Mouse (Mus musculus) cerebellum, adult 2 months (tissue): ENCODE measurements around the gene Cep19. TPM values are rescaled to one million over a fixed set of nuclear protein-coding genes. Genes with fewer than 3 reads are reported as not detected.
"Not testable (repeated sequence)": the region's sequence is repeated elsewhere in the genome, so short reads cannot be mapped to it uniquely, and the experiment has no call there.

Experiments used
- DNase-seq, 2 experiments: peaks; one replicate each; pipeline ENCODE4 v3.0.0; 2021
- H3K27ac ChIP-seq: fragments of 200-500 bp; 2 replicates; pipeline ENCODE4 v1.5.1; 2012; ENCODE audit warnings: low read length, control low read depth, inconsistent platforms; ENCODE audit not compliant: insufficient read depth
- H3K27me3 ChIP-seq: fragments of 200-500 bp; 2 replicates; pipeline ENCODE4 v1.6.1; 2012; ENCODE audit warnings: inconsistent platforms, mild to moderate bottlenecking, low read length, moderate library complexity; ENCODE audit not compliant: control insufficient read depth, insufficient read depth
- H3K4me1 ChIP-seq: fragments of 200-500 bp; 2 replicates; pipeline ENCODE4 v1.6.1; 2011; ENCODE audit warnings: low read length; ENCODE audit not compliant: control insufficient read depth, insufficient read depth
- H3K4me3 ChIP-seq: fragments of 200-500 bp; replicated peaks from 2 replicates; pipeline ENCODE3; 2011; ENCODE audit warnings: mild to moderate bottlenecking, low read depth, low read length, control low read depth; ENCODE audit not compliant: insufficient read depth
- CTCF ChIP-seq: fragments of 200-500 bp; IDR thresholded peaks from 2 replicates; pipeline ENCODE4 v1.5.1; 2011; ENCODE audit warnings: low read depth, mild to moderate bottlenecking, control low read depth, low read length, moderate library complexity, borderline replicate concordance; ENCODE audit not compliant: insufficient read depth
- POLR2A ChIP-seq: fragments of 200-500 bp; IDR thresholded peaks from 2 replicates; pipeline ENCODE4 v1.6.1; 2011; ENCODE audit warnings: low read length, control low read depth, borderline replicate concordance; ENCODE audit not compliant: insufficient read depth
- WGBS: fragments of 180-500 bp; shearing (Covaris S2); methylation state at CpG from one replicate; pipeline ENCODE4 v1.1.7; 2018; 5-methylcytosine and 5-hydroxymethylcytosine counted together
- polyA plus RNA-seq: library from polyadenylated mRNA; depleted of rRNA; stranded (reverse); fragments of >200 nt; gene quantifications from 2 replicates; pipeline ENCODE4 v1.2.3, GENCODE M21; 2012; rRNA removed

Gene Cep19
- polyA plus RNA-seq: 45.4 and 46.9 TPM in 2 replicates

GRCm38 (mm10) chr16:32099638-32100150 is at the start of gene Cep19, which contains the start of gene Pigx:
Gene Cep19 (plus strand): TSS chr16:32099800.
Gene Pigx (minus strand): TSS chr16:32099740.
- 1% methylated on average over 34 of the region's 34 CpGs for WGBS
- H3K27me3 ChIP-seq: no peaks in the 10 kb centered on the region
- TF ChIP-seq CTCF: no peak
- TF ChIP-seq POLR2A: peak; percentile 61; the same call in 1 of the 2 replicates

GRCm38 (mm10) chr16:32058817-32059216 is 40.8 kb upstream of the Cep19 start:
- no peak for DNase-seq
- WGBS: 87% methylated on average over 5 of the region's 5 CpGs
- no peak overlapping the region for H3K27ac ChIP-seq
- TF ChIP-seq POLR2A (no peak), CTCF (no peak)
- H3K27me3 ChIP-seq: no peaks in the 10 kb centered on the region
- H3K4me3 ChIP-seq: no peak overlapping the region
- no peaks in the 10 kb centered on the region for H3K4me1 ChIP-seq

More at GRCm38 (mm10) chr16:32099638-32100150, at the start of gene Cep19, which contains the start of gene Pigx:
- Histone ChIP-seq H3K27ac (peak within 1 kb of the TSS; percentile 26; the same call in 1 of the 2 replicates), H3K4me1 (peaks cover 2% of the 10 kb centered on the region; the same call in 1 of the 2 replicates), H3K4me3 (peak within 1 kb of the TSS; percentile 96)
- peak; percentile 91 for DNase-seq

GRCm38 (mm10) chr16:32059840-32060523 is 39.6 kb upstream of the Cep19 start:
- no peak for DNase-seq
- TF ChIP-seq POLR2A (no peak), CTCF (no peak)
- H3K27me3 ChIP-seq: no peaks in the 10 kb centered on the region
- no peaks in the 10 kb centered on the region for H3K4me1 ChIP-seq
- H3K27ac ChIP-seq: no peak overlapping the region
- WGBS: 59% methylated on average over 6 of the region's 6 CpGs
- no peak overlapping the region for H3K4me3 ChIP-seq

- Histone ChIP-seq H3K27ac (no peak overlapping the region), H3K4me1 (peaks cover 6% of the 10 kb centered on the region), H3K27me3 (no peaks in the 10 kb centered on the region), H3K4me3 (no peak overlapping the region)
- DNase-seq: no peak
- TF ChIP-seq POLR2A (no peak), CTCF (no peak)
- WGBS: 89% methylated on average over 2 of the region's 2 CpGs
Observed at GRCm38 (mm10) chr16:32062226-32062625, 37.4 kb upstream of the Cep19 start.

- TF ChIP-seq CTCF: no peak
- WGBS: 74% methylated on average over 7 of the region's 7 CpGs
Observed at GRCm38 (mm10) chr16:32063900-32064299, 35.7 kb upstream of the Cep19 start.

GRCm38 (mm10) chr16:32066899-32067298 is 32.7 kb upstream of the Cep19 start:
- WGBS: 100% methylated on average over 1 of the region's 1 CpGs
- Histone ChIP-seq H3K4me3 (no peak overlapping the region), H3K4me1 (peaks cover 6% of the 10 kb centered on the region), H3K27me3 (no peaks in the 10 kb centered on the region), H3K27ac (no peak overlapping the region)
- no peak for DNase-seq
- TF ChIP-seq POLR2A (no peak), CTCF (no peak)

More at GRCm38 (mm10) chr16:32063900-32064299, 35.7 kb upstream of the Cep19 start:
- peaks cover 6% of the 10 kb centered on the region for H3K4me1 ChIP-seq
- no peak overlapping the region for H3K27ac ChIP-seq
- DNase-seq: no peak
- H3K4me3 ChIP-seq: no peak overlapping the region
- H3K27me3 ChIP-seq: no peaks in the 10 kb centered on the region

- Histone ChIP-seq H3K27ac (no peak overlapping the region), H3K27me3 (no peaks in the 10 kb centered on the region), H3K4me3 (no peak overlapping the region), H3K4me1 (peaks cover 6% of the 10 kb centered on the region)
- WGBS: 84% methylated on average over 12 of the region's 12 CpGs
- TF ChIP-seq POLR2A: no peak
- TF ChIP-seq CTCF: no peak
- DNase-seq: no peak
Observed at GRCm38 (mm10) chr16:32068389-32069300, 31.0 kb upstream of the Cep19 start.

GRCm38 (mm10) chr16:32070070-32070469 is 29.5 kb upstream of the Cep19 start:
- not testable (repeated sequence) for H3K4me1 ChIP-seq, DNase-seq, H3K27ac ChIP-seq, H3K27me3 ChIP-seq, H3K4me3 ChIP-seq
- 83% methylated on average over 4 of the region's 4 CpGs for whole genome bisulfite sequencing
